Mouse (Mus musculus): ENCODE measurements around the gene Vps39. TPM values are rescaled to one million over a fixed set of nuclear protein-coding genes. Genes with fewer than 3 reads are reported as not detected.

Vps39 gene
- total and polyA plus RNA-seq, 3 experiments: 21.3 to 41.8 (median 33.7) TPM

GRCm38 (mm10) chr2:120360425-120360824 lies 7.5 kb upstream of the Vps39 start:
- H3K36me3 ChIP-seq (replicated peaks in 1 of 2; ENCODE audit: control insufficient read depth in 1 of 2, insufficient read depth in 1 of 2, low read length in 1 of 2): peaks cover 57 to 77% of the 10 kb centered on the region in 2 experiments

GRCm38 (mm10) chr2:120351321-120351720 lies 1.6 kb downstream of the Vps39 start:
- no peaks in the 10 kb centered on the region for H3K27me3 ChIP-seq (replicated peaks)
- peaks cover 25 to 62% of the 10 kb centered on the region in 2 experiments for H3K36me3 ChIP-seq (replicated peaks in 1 of 2; ENCODE audit: control insufficient read depth in 1 of 2, insufficient read depth in 1 of 2, low read length in 1 of 2)
- in situ Hi-C loops (cut with MboI; ENCODE audit: low pct_ligation_motif_present, low pct_unique_long_range_greater_than_20kb, low sequenced_read_pairs) (no loop called here), dilution Hi-C loops (cut with MboI; ENCODE audit: extremely low pct_ligation_motif_present, extremely low pct_unique_long_range_greater_than_20kb, low sequenced_read_pairs) (no loop called here)
- no peak for TF ChIP-seq MEF2A (IDR thresholded peaks at IDR 0.05; ENCODE audit: borderline replicate concordance, low read depth, low read length)
- TF ChIP-seq ELF1 (IDR thresholded peaks at IDR 0.05; ENCODE audit: low read depth, low read length): no peak
- TF ChIP-seq CHD1 (IDR thresholded peaks at IDR 0.05; ENCODE audit: low read depth, low read length): no peak
- TF ChIP-seq E2F4 (IDR thresholded peaks at IDR 0.05; ENCODE audit: insufficient replicate concordance, low read depth, low read length): no peak
- no peak for TF ChIP-seq RAD21 (IDR thresholded peaks at IDR 0.05; ENCODE audit: low read depth, low read length)
- no peak for TF ChIP-seq TBP (conservative IDR thresholded peaks at IDR 0.05; ENCODE audit: low read depth, low read length)
- TF ChIP-seq MAFK (IDR thresholded peaks at IDR 0.05; ENCODE audit: insufficient replicate concordance, low read length): no peak
- no peak for TF ChIP-seq MAZ (IDR thresholded peaks at IDR 0.05; ENCODE audit: low read depth, low read length)
- TF ChIP-seq CHD2 (IDR thresholded peaks at IDR 0.05; ENCODE audit: low read length): no peak
- no peak for DNase-seq (ENCODE audit: extremely low read depth)
- no peak overlapping the region for H3K27ac ChIP-seq (ENCODE audit: insufficient read depth, low read depth)
- peaks cover 6 to 30% of the 10 kb centered on the region in 2 experiments for H3K4me1 ChIP-seq (ENCODE audit: control insufficient read depth in 1 of 2, insufficient read depth in 2 of 2)
- peaks cover 20% of the 10 kb centered on the region for H3K79me2 ChIP-seq (replicated peaks; ENCODE audit: control insufficient read depth, extremely low read depth, insufficient read depth, poor library complexity, severe bottlenecking)
- H3K9me3 ChIP-seq (replicated peaks; ENCODE audit: low read length): no peaks in the 10 kb centered on the region
- H3K4me3 ChIP-seq (replicated peaks in 1 of 3; ENCODE audit: low read depth in 2 of 3, low read length in 2 of 3, poor library complexity in 1 of 3): peak overlapping the region in 1 of 3 experiments; percentile 5
- no peak overlapping the region; the same call in 1 of the 2 replicates for H3K4me2 ChIP-seq (ENCODE audit: insufficient read depth, low read depth, poor library complexity, severe bottlenecking)
- H3K9ac ChIP-seq (ENCODE audit: insufficient read depth, low read depth): no peak overlapping the region

More at GRCm38 (mm10) chr2:120360425-120360824, 7.5 kb upstream of the Vps39 start:
- Histone ChIP-seq H3K9ac (ENCODE audit: insufficient read depth, low read depth) (no peak overlapping the region), H3K4me1 (ENCODE audit: control insufficient read depth in 1 of 2, insufficient read depth in 2 of 2) (no peaks in the 10 kb centered on the region), H3K4me2 (ENCODE audit: insufficient read depth, low read depth, poor library complexity, severe bottlenecking) (no peak overlapping the region), H3K79me2 (replicated peaks; ENCODE audit: control insufficient read depth, extremely low read depth, insufficient read depth, poor library complexity, severe bottlenecking) (no peaks in the 10 kb centered on the region), H3K27me3 (replicated peaks) (no peaks in the 10 kb centered on the region), H3K9me3 (replicated peaks; ENCODE audit: low read length) (no peaks in the 10 kb centered on the region), H3K27ac (ENCODE audit: insufficient read depth, low read depth) (no peak overlapping the region), H3K4me3 (replicated peaks in 1 of 3; ENCODE audit: low read depth in 2 of 3, low read length in 2 of 3, poor library complexity in 1 of 3) (no peak overlapping the region)
- DNase-seq (ENCODE audit: extremely low read depth): no peak
- in situ Hi-C loops (cut with MboI; ENCODE audit: low pct_ligation_motif_present, low pct_unique_long_range_greater_than_20kb, low sequenced_read_pairs): no loop called here
- TF ChIP-seq MAX (IDR thresholded peaks at IDR 0.05; ENCODE audit: low read length) (no peak), ZMIZ1 (IDR thresholded peaks at IDR 0.05; ENCODE audit: low read depth, low read length) (no peak), JUND (conservative IDR thresholded peaks at IDR 0.05; ENCODE audit: low read depth, low read length) (no peak), RAD21 (IDR thresholded peaks at IDR 0.05; ENCODE audit: low read depth, low read length) (no peak), HCFC1 (IDR thresholded peaks at IDR 0.05; ENCODE audit: low read depth, low read length) (no peak), ETS1 (conservative IDR thresholded peaks at IDR 0.05; ENCODE audit: low read depth, low read length) (no peak), ZNF384 (IDR thresholded peaks at IDR 0.05; ENCODE audit: low read depth, low read length) (no peak), GABPA (IDR thresholded peaks at IDR 0.05; ENCODE audit: insufficient replicate concordance, low read depth, low read length) (no peak), NRF1 (IDR thresholded peaks at IDR 0.05; ENCODE audit: low read depth, low read length) (no peak), USF1 (IDR thresholded peaks at IDR 0.05; ENCODE audit: low read depth, low read length) (no peak), IRF4 (IDR thresholded peaks at IDR 0.05; ENCODE audit: low read depth, low read length) (no peak), RCOR1 (conservative IDR thresholded peaks at IDR 0.05; ENCODE audit: low read depth, low read length) (no peak), CTCF (conservative IDR thresholded peaks at IDR 0.05 in 1 of 2, IDR thresholded peaks at IDR 0.05 in 1 of 2; ENCODE audit: low read depth in 2 of 2, low read length in 2 of 2) (no peak), TBP (conservative IDR thresholded peaks at IDR 0.05; ENCODE audit: low read depth, low read length) (no peak)
- dilution Hi-C loops (cut with MboI; ENCODE audit: extremely low pct_ligation_motif_present, extremely low pct_unique_long_range_greater_than_20kb, low sequenced_read_pairs): no loop called here

Data from CH12.LX (cell line).